Mouse (Mus musculus) G1E (cell line): ENCODE data around the gene Gm3839. TPM values are rescaled to one million over a fixed set of nuclear protein-coding genes. Genes with fewer than 3 reads are reported as not detected.
"Not testable (repeated sequence)": the region's sequence is repeated elsewhere in the genome, so short reads cannot be mapped to it uniquely, and the experiment has no call there.

ENCODE experiments used
- ATAC-seq: 2 replicates; pipeline ENCODE4 v1.8.0; 2016; ENCODE audit warnings: mild to moderate bottlenecking; ENCODE audit not compliant: insufficient number of reproducible peaks, poor library complexity, low FRiP score, severe bottlenecking; ENCODE audit errors: extremely low read depth
- DNase-seq: peaks from one replicate; pipeline ENCODE4 v3.0.0; 2012; ENCODE audit warnings: low spot score
- H3K27me3 ChIP-seq: 2 replicates; pipeline ENCODE4 v1.6.1; 2012; ENCODE audit warnings: mild to moderate bottlenecking, low read length, inconsistent platforms; ENCODE audit not compliant: insufficient read depth
- H3K36me3 ChIP-seq: replicated peaks from 2 replicates; pipeline ENCODE3; 2012; ENCODE audit warnings: mild to moderate bottlenecking, inconsistent platforms
- H3K4me1 ChIP-seq: 2 replicates; pipeline ENCODE4 v1.6.1; 2012; ENCODE audit warnings: low read depth, low read length, inconsistent platforms, mixed read lengths; ENCODE audit not compliant: insufficient read depth
- H3K4me3 ChIP-seq: 2 replicates; pipeline ENCODE4 v1.5.1; 2012; ENCODE audit warnings: low read depth, mild to moderate bottlenecking, inconsistent platforms, low read length, moderate library complexity, mixed read lengths
- H3K9me3 ChIP-seq: replicated peaks from 2 replicates; pipeline ENCODE4 v1.6.1; 2012; ENCODE audit warnings: inconsistent platforms
- CTCF ChIP-seq: IDR thresholded peaks from 2 replicates; pipeline ENCODE4 v1.5.1; 2012; ENCODE audit warnings: low read depth, low read length, inconsistent platforms, mixed read lengths
- GATA1 ChIP-seq: IDR thresholded peaks from 2 replicates; pipeline ENCODE4 v1.6.1; 2012; ENCODE audit warnings: borderline replicate concordance, low read length, inconsistent platforms, mixed read lengths
- GATA2 ChIP-seq: IDR thresholded peaks from 2 replicates; pipeline ENCODE4 v1.6.1; 2012; ENCODE audit warnings: low read depth, low read length, inconsistent platforms, borderline replicate concordance
- POLR2AphosphoS5 ChIP-seq: IDR thresholded peaks from 2 replicates; pipeline ENCODE4 v1.6.1; 2012; ENCODE audit warnings: low read depth, low read length, inconsistent platforms; ENCODE audit not compliant: insufficient replicate concordance
- TAL1 ChIP-seq: conservative IDR thresholded peaks from 2 replicates; pipeline ENCODE4 v1.6.1; 2012; ENCODE audit warnings: low read depth, low read length, inconsistent platforms, mixed read lengths
- polyA plus RNA-seq: library from polyadenylated mRNA; stranded (reverse); fragments of >175 nt; gene quantifications from 2 replicates; pipeline ENCODE4 v1.2.3, GENCODE M21; 2012
- total RNA-seq, 2 experiments: library from RNA; stranded (forward) in 1 of 2; stranded (reverse) in 1 of 2; fragments of 200-1000 nt in 1 of 2; fragments of >200 nt in 1 of 2; fragmentation: Nextera tagmentation in 1 of 2; gene quantifications; 2 replicates each; pipeline ENCODE4 v1.2.3; 2014 to 2017

Gm3839 gene
- total RNA-seq (2014; fragmentation: Nextera tagmentation) (2.6 TPM in 2 replicates), total RNA-seq (2017) (1.4 and 1.7 TPM in 2 replicates), polyA plus RNA-seq (2.6 and 3.6 TPM in 2 replicates)

DNA sequence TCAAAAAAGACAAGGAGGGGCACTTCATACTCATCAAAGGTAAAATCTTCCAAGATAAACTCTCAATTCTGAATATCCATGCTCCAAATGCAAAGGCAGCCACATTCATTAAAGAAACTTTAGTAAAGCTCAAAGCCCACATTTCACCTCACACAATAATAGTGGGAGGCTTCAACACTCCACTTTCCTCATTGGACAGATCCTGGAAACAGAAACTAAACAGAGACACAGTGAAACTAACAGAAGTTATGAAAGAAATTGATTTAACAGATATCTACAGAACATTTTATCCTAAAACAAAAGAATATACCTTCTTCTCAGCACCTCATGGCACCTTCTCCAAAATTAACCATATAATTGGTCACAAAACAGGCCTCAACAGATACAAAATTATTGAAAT lies at the start of gene Gm3839:
Gene Gm3839, minus strand, starts transcription at position 101 of the 400 bp plus-strand sequence.
- not testable (repeated sequence) for H3K4me3 ChIP-seq, ATAC-seq, H3K9me3 ChIP-seq, H3K4me1 ChIP-seq, H3K36me3 ChIP-seq, DNase-seq, H3K27me3 ChIP-seq

DNA sequence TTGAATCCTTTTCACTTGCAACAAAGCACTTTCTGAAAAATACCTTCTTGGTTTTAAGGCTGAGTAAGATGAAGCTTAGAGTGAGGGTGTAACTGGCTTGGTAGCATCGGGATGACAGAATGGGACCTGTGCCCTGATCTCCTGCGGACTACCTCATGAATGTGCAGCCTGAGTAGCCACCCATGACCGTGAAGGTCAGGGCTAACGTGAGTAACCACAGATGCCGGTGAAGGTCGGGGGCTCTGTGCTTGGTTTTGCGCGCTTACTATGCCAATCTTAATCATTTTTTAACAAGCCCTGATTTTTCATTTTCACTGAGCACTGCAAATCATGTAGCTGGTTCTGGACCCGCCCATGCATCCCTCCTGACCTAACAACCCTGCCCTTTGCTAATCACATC lies 49.1 kb upstream of the Gm3839 start:
- no peak for DNase-seq
- TF ChIP-seq GATA2: no peak
- no peak for TF ChIP-seq TAL1
- no peak for TF ChIP-seq POLR2AphosphoS5
- TF ChIP-seq CTCF: no peak
- TF ChIP-seq GATA1: no peak

DNA sequence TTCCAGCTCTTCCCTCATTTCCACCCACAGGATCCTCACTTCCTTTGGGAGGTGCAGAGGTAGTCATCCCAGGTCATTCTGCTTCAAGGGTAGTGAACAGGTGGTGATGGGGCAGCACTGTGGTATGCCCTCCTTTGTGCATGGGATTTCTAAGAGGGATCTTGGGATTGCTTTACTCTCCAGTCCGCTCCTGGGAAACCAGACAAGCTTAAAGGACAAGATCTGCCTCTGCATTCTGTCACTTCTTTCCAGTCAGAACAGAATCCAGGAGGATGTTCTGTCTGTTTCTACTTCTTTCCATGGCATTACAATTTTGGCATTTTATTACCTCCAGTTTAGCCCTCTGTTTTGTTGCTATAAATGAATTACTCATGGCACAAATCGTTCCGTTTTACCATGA lies 21.3 kb upstream of the Gm3839 start:
- H3K36me3 ChIP-seq: no peaks in the 10 kb centered on the region
- DNase-seq (no peak), ATAC-seq (no peak)
- H3K4me3 ChIP-seq: no peak overlapping the region
- H3K4me1 ChIP-seq: no peaks in the 10 kb centered on the region
- TF ChIP-seq GATA2: no peak
- no peak for TF ChIP-seq TAL1
- TF ChIP-seq POLR2AphosphoS5: no peak
- TF ChIP-seq GATA1: no peak
- TF ChIP-seq CTCF: no peak
- no peaks in the 10 kb centered on the region for H3K9me3 ChIP-seq
- no peaks in the 10 kb centered on the region for H3K27me3 ChIP-seq

More for the DNA sequence above, 49.1 kb upstream of the Gm3839 start:
- H3K4me1 ChIP-seq: no peaks in the 10 kb centered on the region
- H3K27me3 ChIP-seq: no peaks in the 10 kb centered on the region
- no peaks in the 10 kb centered on the region for H3K36me3 ChIP-seq
- H3K9me3 ChIP-seq: 0 out of 2 replicates have a peak, but pooled peaks cover 1% of the 10 kb centered on the region
- no peak for ATAC-seq
- H3K4me3 ChIP-seq: no peak overlapping the region

GRCm38 (mm10) chr14:11375225-11375624 lies 18.7 kb upstream of the Gm3839 start:
- no peaks in the 10 kb centered on the region for H3K36me3 ChIP-seq
- ATAC-seq: no peak

GRCm38 (mm10) chr14:11346086-11346485 lies 10.4 kb downstream of the Gm3839 start:
- ATAC-seq (no peak), DNase-seq (no peak)
- no peaks in the 10 kb centered on the region for H3K9me3 ChIP-seq
- H3K36me3 ChIP-seq: no peaks in the 10 kb centered on the region
- no peaks in the 10 kb centered on the region for H3K27me3 ChIP-seq
- no peak overlapping the region for H3K4me3 ChIP-seq
- TF ChIP-seq GATA1: no peak
- no peak for TF ChIP-seq CTCF
- no peak for TF ChIP-seq GATA2
- TF ChIP-seq TAL1: no peak
- TF ChIP-seq POLR2AphosphoS5: no peak
- no peaks in the 10 kb centered on the region for H3K4me1 ChIP-seq

More at GRCm38 (mm10) chr14:11375225-11375624, 18.7 kb upstream of the Gm3839 start:
- Histone ChIP-seq H3K4me1 (no peaks in the 10 kb centered on the region), H3K9me3 (no peaks in the 10 kb centered on the region), H3K4me3 (no peak overlapping the region), H3K27me3 (no peaks in the 10 kb centered on the region)
- DNase-seq: no peak
- TF ChIP-seq GATA1 (no peak), POLR2AphosphoS5 (no peak), CTCF (no peak), TAL1 (no peak), GATA2 (no peak)

DNA sequence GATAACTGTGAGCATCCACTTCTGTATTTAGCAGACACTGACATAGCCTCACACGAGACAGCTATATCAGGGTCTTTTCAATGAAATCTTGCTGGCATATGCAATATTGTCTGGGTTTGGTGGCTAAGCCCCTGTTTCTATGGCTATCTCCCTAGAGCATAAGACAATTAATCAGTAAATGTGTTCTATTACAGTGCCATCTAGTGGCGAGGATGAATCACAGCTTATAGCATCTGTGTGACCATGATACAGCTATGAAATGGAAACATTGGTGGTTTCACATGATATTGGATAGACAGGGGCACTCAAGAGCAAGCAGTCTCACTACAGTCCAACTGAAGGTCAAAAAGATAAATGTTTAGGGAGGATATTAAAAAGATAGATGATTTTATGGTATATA lies 26.5 kb downstream of the Gm3839 start:
- Histone ChIP-seq H3K36me3 (no peaks in the 10 kb centered on the region), H3K4me3 (no peak overlapping the region), H3K4me1 (no peaks in the 10 kb centered on the region), H3K27me3 (no peaks in the 10 kb centered on the region), H3K9me3 (0 out of 2 replicates have a peak, but pooled peaks cover 2% of the 10 kb centered on the region)
- DNase-seq: no peak
- TF ChIP-seq TAL1 (no peak), POLR2AphosphoS5 (no peak), CTCF (no peak), GATA1 (no peak), GATA2 (no peak)
- ATAC-seq: no peak

DNA sequence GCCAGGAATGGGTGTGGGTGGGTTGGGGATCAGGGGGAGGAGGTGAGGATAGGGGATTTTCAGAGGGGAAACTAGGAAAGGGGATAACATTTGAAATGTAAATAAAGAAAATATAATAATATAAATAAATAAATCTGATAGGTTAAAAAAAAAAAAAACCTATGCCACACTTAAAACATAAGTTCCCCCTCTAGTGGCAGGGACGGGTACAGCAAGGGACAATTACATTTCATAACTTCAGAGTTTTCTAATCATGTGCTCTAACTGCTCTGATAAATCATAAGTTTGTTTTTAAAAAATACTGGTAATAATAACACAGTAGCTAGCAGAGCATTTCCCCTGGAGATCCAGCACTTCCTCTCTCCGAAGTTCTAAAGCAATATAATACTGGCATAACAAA lies 49.4 kb downstream of the Gm3839 start:
- ATAC-seq: no peak
- H3K27me3 ChIP-seq: no peaks in the 10 kb centered on the region
- H3K4me1 ChIP-seq: no peaks in the 10 kb centered on the region
- no peak for DNase-seq
- no peak overlapping the region for H3K4me3 ChIP-seq
- no peaks in the 10 kb centered on the region for H3K36me3 ChIP-seq
- no peaks in the 10 kb centered on the region for H3K9me3 ChIP-seq
- no peak for TF ChIP-seq GATA1
- TF ChIP-seq CTCF: no peak
- TF ChIP-seq GATA2: no peak
- TF ChIP-seq TAL1: no peak
- TF ChIP-seq POLR2AphosphoS5: no peak

DNA sequence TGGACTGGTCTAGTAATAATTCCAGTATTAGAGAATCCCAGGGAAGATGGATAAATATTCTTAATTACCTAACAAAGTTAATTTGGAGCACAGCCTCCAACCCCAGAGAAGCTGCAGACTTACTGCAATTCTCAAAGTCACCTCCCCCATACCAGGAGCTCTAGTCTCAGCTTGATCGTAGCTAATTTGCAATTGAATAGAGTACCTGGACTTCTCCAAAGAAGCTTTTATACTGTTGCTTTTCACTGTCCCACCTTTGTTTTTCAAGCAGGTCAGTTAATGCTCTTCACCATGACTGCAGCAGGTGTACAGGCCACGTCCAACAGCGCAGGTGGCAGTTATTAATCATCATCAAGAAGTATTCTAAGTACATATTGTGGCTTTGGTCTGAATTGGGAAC lies 68.6 kb downstream of the Gm3839 start:
- ATAC-seq, DNase-seq, H3K36me3 ChIP-seq, H3K4me3 ChIP-seq, H3K9me3 ChIP-seq, H3K27me3 ChIP-seq, H3K4me1 ChIP-seq: not testable (repeated sequence)
